Mouse (Mus musculus) neutrophil, adult 83 days (primary cell): ENCODE results near the gene Dnm1. TPM values are rescaled to one million over a fixed set of nuclear protein-coding genes. Genes with fewer than 3 reads are reported as not detected.

ENCODE experiments used
- total RNA-seq, 2 experiments: library from RNA; stranded (reverse); gene quantifications; one replicate each; pipeline ENCODE4 v1.2.4; 2023

The Dnm1 gene
- total RNA-seq: under 1 TPM; 0.13 to 0.33 TPM

DNA sequence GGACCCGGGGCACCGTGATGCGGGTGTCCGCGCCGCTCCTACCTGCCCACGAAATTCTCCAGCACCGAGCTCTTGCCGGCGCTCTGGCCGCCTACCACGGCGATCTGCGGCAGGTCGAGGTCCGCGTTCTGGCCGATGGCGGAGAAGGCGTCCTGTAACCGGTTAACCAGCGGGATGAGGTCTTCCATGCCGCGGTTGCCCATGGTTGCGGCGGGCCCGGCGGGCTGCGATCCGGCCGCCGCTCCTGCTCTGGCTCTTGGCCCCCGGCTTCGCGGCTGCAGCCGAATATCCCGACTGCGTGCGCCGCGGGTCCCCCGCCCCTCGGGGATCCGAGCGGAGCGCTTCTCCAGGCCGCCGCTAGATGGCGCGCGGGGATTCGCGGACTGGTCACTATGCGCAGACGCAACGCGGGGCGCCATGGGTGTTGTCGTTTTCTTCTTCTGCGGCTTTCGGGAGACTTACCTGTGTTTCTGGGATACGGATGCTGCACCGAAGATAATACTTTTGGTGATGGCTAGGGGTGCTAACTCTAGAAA is at the start of gene Dnm1:
Dnm1 (minus strand) TSS at position 332 of the 536 bp plus-strand sequence.

DNA sequence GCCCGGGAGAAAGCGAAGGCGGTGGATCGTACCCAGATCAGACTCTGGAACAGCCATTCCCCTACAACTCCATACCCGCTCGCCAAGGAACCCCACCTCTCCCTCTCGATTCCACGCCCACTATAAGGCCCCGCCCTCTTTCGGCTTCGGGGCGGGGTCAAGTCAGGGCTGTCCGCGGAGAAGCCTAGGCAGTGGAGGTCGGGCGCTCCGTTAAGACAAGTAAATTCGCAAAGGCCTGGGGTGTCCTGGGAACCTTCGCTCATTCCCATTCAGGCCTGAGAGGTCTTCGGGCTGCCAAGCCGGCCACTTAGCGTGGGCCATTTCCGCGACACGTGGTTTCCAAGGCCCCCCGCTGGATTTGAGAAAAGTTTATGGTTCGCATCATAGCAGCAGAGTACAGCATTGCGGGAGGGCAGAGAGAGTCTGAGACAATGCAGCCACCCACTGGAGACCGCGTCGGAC is 42.4 kb upstream of the Dnm1 start, which contains the start of gene Ptges2:
Ptges2 (plus strand) TSS at position 413 of the 462 bp plus-strand sequence.

DNA sequence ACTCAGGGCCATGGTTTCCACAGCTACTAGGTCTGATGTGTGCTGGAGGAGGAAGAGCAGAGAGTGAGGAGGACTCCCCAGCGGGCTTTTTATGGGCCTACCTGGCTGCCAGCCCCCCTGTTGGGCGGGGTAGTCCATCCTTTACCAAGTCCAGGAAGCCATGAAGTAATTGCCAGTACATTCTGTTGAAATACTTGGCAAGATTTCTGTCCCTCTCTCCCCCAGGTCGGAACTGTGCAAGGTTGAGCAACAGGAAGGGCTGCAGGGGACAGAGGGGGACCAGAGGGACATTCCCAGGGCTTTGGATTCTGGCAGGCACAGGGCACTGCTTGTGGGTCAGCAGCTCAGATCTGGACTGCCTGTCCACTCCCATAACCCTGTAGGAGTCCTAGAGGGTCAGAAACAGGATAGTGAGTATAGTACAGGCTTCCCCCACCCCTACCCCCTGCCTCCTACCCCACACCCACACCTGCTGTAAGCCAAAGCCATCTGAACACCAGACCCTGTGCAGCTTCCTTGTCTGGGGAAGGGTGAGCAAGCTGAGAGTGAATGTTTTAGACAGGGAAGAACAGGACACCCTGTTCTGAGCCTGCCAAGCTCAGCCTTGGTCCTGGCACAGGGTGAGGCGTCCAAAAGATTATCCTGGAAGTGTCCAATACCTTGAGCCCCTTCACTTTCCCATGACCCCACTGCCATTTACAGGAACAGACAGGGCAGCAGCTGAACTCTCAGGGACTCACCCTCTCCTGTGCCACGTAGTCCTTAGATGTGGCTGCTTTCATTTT is 34.8 kb upstream of the Dnm1 start, which contains the start of gene Lcn2:
Lcn2 (minus strand) TSS at position 547 of the 785 bp plus-strand sequence.

DNA sequence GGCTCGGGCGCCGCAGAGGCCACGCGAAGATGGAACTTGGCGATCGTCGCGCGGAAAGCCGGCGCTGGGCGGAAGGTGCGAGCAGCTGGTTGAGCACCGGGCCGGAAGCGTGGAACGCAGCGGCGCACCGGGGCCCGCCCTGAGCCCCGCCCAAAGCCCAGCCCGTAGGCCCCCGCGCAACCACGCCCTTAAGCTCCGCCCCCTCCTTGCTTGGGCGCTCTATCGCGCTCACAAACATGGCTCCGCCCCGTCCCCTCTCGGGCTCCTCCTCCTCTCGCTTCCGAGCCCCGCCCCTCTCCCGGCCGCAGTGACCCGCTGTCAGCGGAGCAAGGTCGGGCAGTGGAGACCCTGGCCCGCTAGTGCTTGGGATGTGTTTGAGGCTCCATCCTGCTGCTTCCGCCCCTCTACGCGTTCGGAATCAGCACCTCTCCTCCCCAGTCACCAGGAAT is 28.7 kb upstream of the Dnm1 start, which contains the start of gene 1110008P14Rik:
1110008P14Rik (minus strand) TSS at position 164 of the 449 bp plus-strand sequence.

DNA sequence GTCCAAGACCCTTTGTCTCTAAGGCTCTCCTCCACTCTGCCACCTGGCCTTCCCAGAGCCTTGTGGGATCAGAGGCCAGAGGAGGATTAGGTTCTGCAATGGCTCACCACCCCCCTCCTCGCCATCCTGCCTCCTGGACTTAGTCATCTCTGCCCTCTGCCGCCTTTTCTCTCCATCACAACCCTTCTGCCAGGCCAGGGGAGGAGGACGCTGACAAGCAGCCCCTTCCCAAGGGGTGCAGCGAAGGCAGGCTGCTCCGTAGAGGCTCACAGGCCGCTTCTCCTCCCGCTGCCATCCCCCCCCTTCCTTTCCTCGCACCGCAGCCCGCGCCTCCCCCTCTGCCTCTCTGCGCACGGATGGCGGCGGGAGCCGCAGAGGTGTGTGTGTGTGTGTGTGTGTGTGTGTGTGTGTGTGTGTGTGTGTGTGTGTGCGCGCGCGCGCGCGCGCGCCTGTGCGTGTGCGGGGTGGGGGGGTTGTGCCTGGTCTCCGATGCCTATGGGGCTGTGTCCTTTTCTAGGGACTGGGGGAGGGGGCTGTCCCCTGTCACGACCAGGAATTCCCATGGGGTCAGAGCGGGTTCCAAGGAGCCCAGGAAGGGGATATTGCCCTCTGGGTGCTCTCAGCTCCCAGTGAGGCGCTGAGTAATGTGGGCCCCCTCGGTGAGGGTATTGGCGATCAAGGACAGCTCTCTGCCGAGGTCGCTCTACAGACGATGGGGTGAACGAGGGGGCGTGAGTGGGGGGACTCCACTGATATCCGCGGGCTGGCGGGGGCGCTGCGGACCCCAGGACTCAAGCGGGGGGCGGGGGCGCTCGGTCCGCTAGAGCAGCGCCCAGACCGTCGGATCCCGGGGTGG is 759 bp downstream of the Dnm1 start, which contains the start of gene Ciz1:
Ciz1 (plus strand) TSS at position 177 of the 856 bp plus-strand sequence.

DNA sequence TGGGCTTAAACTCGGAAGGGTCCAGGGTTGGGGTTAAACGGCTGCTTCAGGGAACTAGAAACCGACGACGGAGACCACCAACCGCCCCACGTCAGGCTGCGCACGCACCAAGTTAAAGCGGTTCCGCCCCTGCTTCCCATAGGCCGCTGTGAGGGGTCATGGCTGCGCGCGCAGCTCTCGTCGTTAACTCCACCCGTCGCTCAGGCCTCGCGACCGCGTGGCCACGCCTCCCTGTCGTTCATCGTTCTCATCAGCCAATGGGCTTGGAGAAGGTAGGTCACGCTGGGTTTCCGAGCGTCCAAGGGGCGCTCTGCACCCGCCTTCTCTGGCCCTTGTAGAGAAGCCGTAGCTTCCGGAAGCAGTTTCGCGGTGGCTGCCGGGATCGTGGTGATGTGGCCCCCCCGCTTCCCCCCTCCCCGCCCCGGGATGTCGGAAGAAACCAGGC is 65.2 kb downstream of the Dnm1 start, which contains the start of gene Swi5:
Swi5 (minus strand) TSS at position 153 of the 445 bp plus-strand sequence.

DNA sequence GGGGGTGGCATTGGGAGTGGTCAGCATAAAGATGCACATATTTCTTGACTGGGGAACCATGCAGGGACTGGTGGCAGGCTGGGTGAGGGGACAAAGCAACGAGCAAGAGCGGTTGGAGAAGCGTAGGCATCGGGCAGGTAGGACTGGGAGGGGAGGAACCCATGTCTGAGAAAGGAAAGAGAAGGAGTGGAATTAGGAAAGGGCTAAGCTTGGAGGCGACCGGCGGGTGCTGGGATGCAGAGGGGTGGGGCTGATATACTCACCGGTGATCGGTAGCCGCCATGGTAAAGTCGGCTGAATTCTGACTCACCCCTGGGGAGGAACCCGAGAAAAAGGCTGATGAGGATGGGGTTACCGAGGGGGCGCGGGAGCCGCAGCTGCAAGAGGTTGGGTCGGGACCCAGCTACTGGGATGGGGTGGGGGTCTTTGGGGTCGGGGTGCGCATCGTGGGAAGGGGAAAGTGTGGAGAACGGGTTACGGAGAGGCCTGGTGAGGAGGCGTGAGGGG is 65.8 kb downstream of the Dnm1 start, which contains the start of gene Golga2:
Golga2 (plus strand) TSS at position 51 of the 507 bp plus-strand sequence.

DNA sequence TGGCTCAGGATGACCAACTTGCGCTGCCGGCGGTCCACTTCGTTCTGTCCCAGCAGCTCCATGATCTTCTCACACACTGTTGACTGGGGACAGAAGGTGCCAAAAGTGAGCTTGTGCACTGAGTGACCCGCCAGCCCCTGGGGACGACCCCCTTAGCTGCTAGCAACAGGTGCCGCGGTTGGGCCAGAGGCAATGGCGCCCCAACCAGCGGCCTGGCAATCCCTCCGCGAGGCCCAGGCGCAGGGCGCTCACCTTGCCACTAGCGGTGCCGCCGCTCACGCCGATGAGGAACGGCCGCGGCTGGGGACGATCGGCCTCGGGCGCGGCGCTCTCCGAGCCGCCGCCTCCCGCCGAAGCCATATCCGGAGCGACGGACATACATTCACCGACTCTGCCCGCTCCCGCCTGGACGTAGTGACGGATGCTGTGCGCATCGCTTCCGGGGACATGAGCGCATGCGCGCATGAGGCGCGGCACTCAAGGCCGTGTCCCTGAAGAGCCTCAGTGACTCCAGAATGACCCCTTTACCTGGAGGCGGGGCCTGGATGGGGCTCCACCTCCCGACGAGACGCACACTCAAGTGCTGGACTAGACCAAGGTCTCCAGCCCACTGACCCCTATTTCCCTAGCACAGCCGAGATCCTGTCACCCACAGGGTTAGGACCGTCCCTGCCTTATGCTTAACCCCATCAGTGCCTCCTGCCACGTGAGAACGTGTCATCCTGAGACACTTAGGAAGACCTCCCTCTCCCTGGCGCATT is 93.3 kb downstream of the Dnm1 start, which contains the start of gene Uck1:
Uck1 (minus strand) TSS at position 503 of the 761 bp plus-strand sequence.

Other genes starting within 250 kb of the Dnm1 start
- 10 to 100 TPM; 36.1 to 37.1 TPM for gene Prrc2b, start 202.3 kb downstream of the Dnm1 start, total RNA-seq
- 10 to 100 TPM; 14.9 to 19.0 TPM for gene Pomt1, start 116.7 kb downstream of the Dnm1 start, total RNA-seq
- gene Uck1, start 93.2 kb downstream of the Dnm1 start, total RNA-seq: 10 to 100 TPM; 36.1 to 43.9 TPM
- 10 to 100 TPM; 59.8 to 63.9 TPM for gene Golga2, start 66.0 kb downstream of the Dnm1 start, total RNA-seq
- gene Swi5, start 65.3 kb downstream of the Dnm1 start, total RNA-seq: 10 to 100 TPM; 81.4 TPM
- 10 to 100 TPM; 75.1 to 90.9 TPM for gene Ciz1, start 1.0 kb downstream of the Dnm1 start, total RNA-seq
- gene 1110008P14Rik, start 28.6 kb upstream of the Dnm1 start, total RNA-seq: 10 to 100 TPM; 41.6 to 44.2 TPM
- 1,000 to 10,000 TPM; 9,162 to 9,449 TPM for gene Lcn2, start 34.9 kb upstream of the Dnm1 start, total RNA-seq
- 10 to 100 TPM; 12.1 to 14.7 TPM for gene Ptges2, start 42.6 kb upstream of the Dnm1 start, total RNA-seq
- 1 to 10 TPM; 3.9 to 5.4 TPM for gene Naif1, start 97.1 kb upstream of the Dnm1 start, total RNA-seq
- gene Slc25a25, start 98.1 kb upstream of the Dnm1 start, total RNA-seq: 10 to 100 TPM in 1 of 2 experiments, 1 to 10 TPM in 1; 9.8 to 13.1 TPM
- gene Fam102a, start 182.0 kb upstream of the Dnm1 start, total RNA-seq: 10 to 100 TPM; 13.9 to 14.1 TPM
- 10 to 100 TPM; 49.9 to 51.1 TPM for gene Dpm2, start 217.5 kb upstream of the Dnm1 start, total RNA-seq
- under 1 TPM; 0.77 to 0.96 TPM for gene Pip5kl1, start 221.5 kb upstream of the Dnm1 start, total RNA-seq
- not detected for gene 9430097D07Rik, start 222.3 kb upstream of the Dnm1 start, total RNA-seq
- 10 to 100 TPM; 13.1 to 14.0 TPM for gene St6galnac4, start 233.8 kb upstream of the Dnm1 start, total RNA-seq
- 10 to 100 TPM; 14.3 to 19.2 TPM for gene St6galnac6, start 246.4 kb upstream of the Dnm1 start, total RNA-seq